Mouse (Mus musculus): Measurements from ENCODE around the gene Angptl7. TPM values are rescaled to one million over a fixed set of nuclear protein-coding genes. Genes with fewer than 3 reads are reported as not detected.

Angptl7 gene
- 0.01 TPM for polyA plus RNA-seq (2012; fragmentation: generic; extraction: Trizol)

DNA sequence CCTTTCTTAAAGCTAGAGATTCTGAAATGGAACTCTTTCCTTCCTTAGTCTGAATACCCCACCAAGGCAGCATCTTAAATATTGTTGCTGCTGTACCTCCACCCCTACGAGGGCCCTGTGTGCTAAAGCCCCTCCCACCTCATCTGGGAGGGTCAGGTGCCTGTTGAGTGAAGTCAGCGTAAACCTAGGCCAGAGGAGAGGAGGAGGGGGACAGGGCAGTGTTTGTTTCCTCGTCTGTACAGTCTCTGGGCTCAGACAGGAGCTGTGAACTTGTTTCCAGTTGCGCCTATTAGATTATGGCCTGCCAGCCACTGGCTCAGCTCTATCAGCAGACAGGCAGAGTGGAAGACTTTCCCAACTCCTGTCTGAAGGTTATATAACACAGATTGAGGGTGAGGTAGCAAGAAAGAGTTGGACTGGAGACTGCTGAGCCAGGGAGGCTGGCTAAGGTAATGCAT lies at the start of gene Angptl7:
Angptl7 (minus strand) TSS at position 51 of the 458 bp plus-strand sequence.
- H3K4me2 ChIP-seq (ENCODE audit: low read depth): no peak within 1 kb of the TSS
- no peaks in the 10 kb centered on the region for H3K27me3 ChIP-seq (ENCODE audit: control insufficient read depth, insufficient read depth, insufficient read length)
- TF ChIP-seq TCF3 (IDR thresholded peaks at IDR 0.05; ENCODE audit: insufficient read length, low read depth): no peak
- no peaks in the 10 kb centered on the region for H3K79me2 ChIP-seq (ENCODE audit: control insufficient read depth, insufficient read depth)
- no peak within 1 kb of the TSS for H3K4me3 ChIP-seq
- H3ac ChIP-seq (ENCODE audit: control insufficient read depth, insufficient read length): no peak within 1 kb of the TSS
- peaks cover 15% of the 10 kb centered on the region for H3K36me3 ChIP-seq (ENCODE audit: control insufficient read depth, insufficient read depth)

DNA sequence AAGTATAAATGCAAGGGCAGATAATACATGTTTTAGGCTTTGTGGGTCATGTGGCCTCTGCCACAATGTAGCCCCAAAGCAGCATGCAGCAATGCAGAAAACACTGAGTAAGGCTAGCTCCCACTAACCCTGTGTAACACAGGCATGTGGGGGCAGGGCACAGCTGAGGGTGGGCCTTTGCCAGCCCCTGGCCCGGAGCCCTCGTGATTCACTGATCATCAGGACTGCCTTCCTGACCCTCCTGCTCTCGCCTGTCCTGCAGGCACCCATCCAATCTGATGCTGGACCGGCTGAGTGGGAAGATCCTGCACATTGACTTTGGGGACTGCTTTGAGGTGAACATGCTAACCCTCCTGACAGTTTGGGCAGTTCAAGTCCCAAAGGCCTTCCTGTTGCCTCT lies 48.8 kb upstream of the Angptl7 start:
- peaks cover 43% of the 10 kb centered on the region for H3K36me3 ChIP-seq (ENCODE audit: control insufficient read depth, insufficient read depth)
- H3ac ChIP-seq (ENCODE audit: control insufficient read depth, insufficient read length): no peak overlapping the region
- H3K4me3 ChIP-seq: no peak overlapping the region
- TF ChIP-seq TCF12 (IDR thresholded peaks at IDR 0.05; ENCODE audit: insufficient read depth, poor library complexity, severe bottlenecking): no peak
- TF ChIP-seq MYOD1 (IDR thresholded peaks at IDR 0.05; ENCODE audit: control insufficient read depth in 1 of 3, insufficient read length in 2 of 3, low read depth in 2 of 3): no peak
- no peak for TF ChIP-seq CEBPB (IDR thresholded peaks at IDR 0.05; ENCODE audit: insufficient read depth, poor library complexity, severe bottlenecking)
- TF ChIP-seq MAX (IDR thresholded peaks at IDR 0.05; ENCODE audit: low read depth): no peak
- TF ChIP-seq MYOG (IDR thresholded peaks at IDR 0.05; ENCODE audit: control insufficient read depth in 1 of 3, insufficient read depth in 1 of 3, insufficient read length in 2 of 3, low read depth in 2 of 3): no peak
- TF ChIP-seq POLR2A (IDR thresholded peaks at IDR 0.05; ENCODE audit: insufficient read length, low read depth): no peak
- TF ChIP-seq SRF (IDR thresholded peaks at IDR 0.05; ENCODE audit: control insufficient read depth, insufficient read length, low read depth): no peak
- no peak for TF ChIP-seq USF1 (IDR thresholded peaks at IDR 0.05; ENCODE audit: low read depth)
- no peak for TF ChIP-seq TCF3 (IDR thresholded peaks at IDR 0.05; ENCODE audit: insufficient read length, low read depth)
- no peak for TF ChIP-seq POLR2AphosphoS2 (IDR thresholded peaks at IDR 0.05; ENCODE audit: insufficient read length, low read depth)
- TF ChIP-seq E2F4 (IDR thresholded peaks at IDR 0.05; ENCODE audit: insufficient read depth): no peak
- TF ChIP-seq REST (IDR thresholded peaks at IDR 0.05; ENCODE audit: insufficient read depth, insufficient read length): no peak
- H3K27me3 ChIP-seq (ENCODE audit: control insufficient read depth, insufficient read depth, insufficient read length): no peaks in the 10 kb centered on the region
- H3K4me2 ChIP-seq (ENCODE audit: low read depth): no peak overlapping the region
- H3K79me2 ChIP-seq (ENCODE audit: control insufficient read depth, insufficient read depth): no peaks in the 10 kb centered on the region

DNA sequence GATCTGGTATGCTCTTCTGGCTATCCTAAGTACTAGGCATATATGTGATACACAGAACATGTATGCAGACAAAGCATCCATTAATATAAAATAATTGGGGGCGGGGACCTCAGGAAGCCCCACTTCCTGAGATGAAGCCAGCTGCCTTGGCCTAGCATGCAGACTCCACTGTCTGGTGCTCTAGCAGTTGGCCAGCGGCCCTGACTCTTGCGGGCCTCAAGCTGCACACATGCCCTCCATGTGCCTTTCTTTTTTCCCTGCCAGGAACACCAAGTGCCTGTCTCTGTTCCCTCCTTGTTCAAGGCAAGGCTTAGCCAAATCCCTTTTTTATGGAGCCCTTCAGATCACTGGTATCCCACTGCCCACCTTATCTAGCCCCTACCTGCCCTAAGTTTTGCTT lies 35.6 kb upstream of the Angptl7 start:
- TF ChIP-seq USF1 (IDR thresholded peaks at IDR 0.05; ENCODE audit: low read depth) (no peak), MYOG (IDR thresholded peaks at IDR 0.05; ENCODE audit: control insufficient read depth in 1 of 3, insufficient read depth in 1 of 3, insufficient read length in 2 of 3, low read depth in 2 of 3) (no peak), POLR2A (IDR thresholded peaks at IDR 0.05; ENCODE audit: insufficient read length, low read depth) (no peak), MAX (IDR thresholded peaks at IDR 0.05; ENCODE audit: low read depth) (no peak), REST (IDR thresholded peaks at IDR 0.05; ENCODE audit: insufficient read depth, insufficient read length) (no peak), CEBPB (IDR thresholded peaks at IDR 0.05; ENCODE audit: insufficient read depth, poor library complexity, severe bottlenecking) (no peak), TCF12 (IDR thresholded peaks at IDR 0.05; ENCODE audit: insufficient read depth, poor library complexity, severe bottlenecking) (no peak), TCF3 (IDR thresholded peaks at IDR 0.05; ENCODE audit: insufficient read length, low read depth) (no peak), MYOD1 (IDR thresholded peaks at IDR 0.05; ENCODE audit: control insufficient read depth in 1 of 3, insufficient read length in 2 of 3, low read depth in 2 of 3) (no peak), SRF (IDR thresholded peaks at IDR 0.05; ENCODE audit: control insufficient read depth, insufficient read length, low read depth) (no peak), E2F4 (IDR thresholded peaks at IDR 0.05; ENCODE audit: insufficient read depth) (no peak), POLR2AphosphoS2 (IDR thresholded peaks at IDR 0.05; ENCODE audit: insufficient read length, low read depth) (no peak)
- peaks cover 27% of the 10 kb centered on the region for H3K36me3 ChIP-seq (ENCODE audit: control insufficient read depth, insufficient read depth)
- H3K27me3 ChIP-seq (ENCODE audit: control insufficient read depth, insufficient read depth, insufficient read length): no peaks in the 10 kb centered on the region

DNA sequence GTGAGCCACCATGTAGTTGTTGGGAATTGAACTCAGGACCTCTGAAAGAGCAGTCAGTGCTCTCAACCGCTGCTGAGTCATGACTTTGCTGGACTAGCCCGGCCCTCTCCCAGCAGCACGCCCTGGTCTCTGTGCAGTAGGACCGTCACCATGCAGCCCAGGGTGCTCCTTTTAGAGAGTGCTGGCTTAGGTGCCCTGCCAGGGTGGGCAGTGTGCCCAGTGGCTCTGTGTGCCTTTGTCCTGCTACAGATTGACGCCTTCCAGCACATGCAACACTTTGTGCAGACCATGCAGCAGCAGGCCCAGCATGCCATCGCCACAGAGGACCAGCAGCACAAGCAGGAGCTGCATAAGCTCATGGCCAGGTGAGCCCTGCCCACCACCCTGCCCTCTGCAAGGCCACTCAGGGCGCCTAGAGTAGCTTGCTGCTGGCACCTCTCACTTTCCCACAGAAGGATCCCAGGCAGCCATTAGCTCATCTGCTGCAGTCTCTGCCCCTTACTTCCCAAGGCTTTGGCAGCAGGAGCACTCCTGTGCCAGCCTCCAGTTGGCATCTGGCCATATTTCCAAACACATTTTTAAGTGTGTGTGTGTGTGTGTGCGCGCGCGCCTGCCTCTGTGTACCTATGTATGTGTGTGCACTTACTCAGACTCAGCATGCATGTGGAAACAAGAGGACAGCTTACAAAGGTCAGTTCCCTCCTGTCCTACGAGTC lies 33.5 kb upstream of the Angptl7 start:
- H3ac ChIP-seq (ENCODE audit: control insufficient read depth, insufficient read length): no peak overlapping the region
- no peak overlapping the region for H3K4me2 ChIP-seq (ENCODE audit: low read depth)
- H3K36me3 ChIP-seq (ENCODE audit: control insufficient read depth, insufficient read depth): peaks cover 36% of the 10 kb centered on the region
- H3K4me3 ChIP-seq: no peak overlapping the region
- H3K79me2 ChIP-seq (ENCODE audit: control insufficient read depth, insufficient read depth): no peaks in the 10 kb centered on the region
- TF ChIP-seq USF1 (IDR thresholded peaks at IDR 0.05; ENCODE audit: low read depth): no peak
- no peak for TF ChIP-seq POLR2A (IDR thresholded peaks at IDR 0.05; ENCODE audit: insufficient read length, low read depth)
- TF ChIP-seq MYOG (IDR thresholded peaks at IDR 0.05; ENCODE audit: control insufficient read depth in 1 of 3, insufficient read depth in 1 of 3, insufficient read length in 2 of 3, low read depth in 2 of 3): no peak
- TF ChIP-seq E2F4 (IDR thresholded peaks at IDR 0.05; ENCODE audit: insufficient read depth): no peak
- no peak for TF ChIP-seq TCF12 (IDR thresholded peaks at IDR 0.05; ENCODE audit: insufficient read depth, poor library complexity, severe bottlenecking)
- TF ChIP-seq CEBPB (IDR thresholded peaks at IDR 0.05; ENCODE audit: insufficient read depth, poor library complexity, severe bottlenecking): no peak
- TF ChIP-seq POLR2AphosphoS2 (IDR thresholded peaks at IDR 0.05; ENCODE audit: insufficient read length, low read depth): no peak
- no peak for TF ChIP-seq TCF3 (IDR thresholded peaks at IDR 0.05; ENCODE audit: insufficient read length, low read depth)
- no peak for TF ChIP-seq REST (IDR thresholded peaks at IDR 0.05; ENCODE audit: insufficient read depth, insufficient read length)
- TF ChIP-seq SRF (IDR thresholded peaks at IDR 0.05; ENCODE audit: control insufficient read depth, insufficient read length, low read depth): no peak
- TF ChIP-seq MAX (IDR thresholded peaks at IDR 0.05; ENCODE audit: low read depth): no peak
- TF ChIP-seq MYOD1 (IDR thresholded peaks at IDR 0.05; ENCODE audit: control insufficient read depth in 1 of 3, insufficient read length in 2 of 3, low read depth in 2 of 3): no peak
- H3K27me3 ChIP-seq (ENCODE audit: control insufficient read depth, insufficient read depth, insufficient read length): no peaks in the 10 kb centered on the region

More for the DNA sequence above, 35.6 kb upstream of the Angptl7 start:
- Histone ChIP-seq H3ac (ENCODE audit: control insufficient read depth, insufficient read length) (no peak overlapping the region), H3K79me2 (ENCODE audit: control insufficient read depth, insufficient read depth) (no peaks in the 10 kb centered on the region), H3K4me3 (no peak overlapping the region), H3K4me2 (ENCODE audit: low read depth) (no peak overlapping the region)

Measured in myocyte (in vitro differentiated cells).